Mouse (Mus musculus) megakaryocyte-erythroid progenitor cell, adult 5-6 weeks (primary cell): ENCODE data around the gene Cacna1c. TPM values are rescaled to one million over a fixed set of nuclear protein-coding genes. Genes with fewer than 3 reads are reported as not detected.
A peak's percentile ranks its signal among the peaks of the same experiment; 100 is the strongest.

Source experiments
- ATAC-seq: replicated peaks from 2 replicates; pipeline ENCODE4 v1.8.0; 2016; ENCODE audit warnings: mild to moderate bottlenecking, inconsistent platforms; ENCODE audit not compliant: severe bottlenecking, poor library complexity, low FRiP score, low TSS enrichment
- total RNA-seq, 2 experiments: library from RNA; stranded (forward) in 1 of 2; stranded (reverse) in 1 of 2; fragments of 200-1000, 215-1000 nt in 1 of 2; fragments of >200 nt in 1 of 2; fragmentation: Nextera tagmentation in 1 of 2; gene quantifications; 2 replicates each; pipeline ENCODE4 v1.2.3; 2014 to 2017

Cacna1c gene
- total RNA-seq, 2 experiments from 2014 or later = 0.33 TPM; not detected in 1

DNA sequence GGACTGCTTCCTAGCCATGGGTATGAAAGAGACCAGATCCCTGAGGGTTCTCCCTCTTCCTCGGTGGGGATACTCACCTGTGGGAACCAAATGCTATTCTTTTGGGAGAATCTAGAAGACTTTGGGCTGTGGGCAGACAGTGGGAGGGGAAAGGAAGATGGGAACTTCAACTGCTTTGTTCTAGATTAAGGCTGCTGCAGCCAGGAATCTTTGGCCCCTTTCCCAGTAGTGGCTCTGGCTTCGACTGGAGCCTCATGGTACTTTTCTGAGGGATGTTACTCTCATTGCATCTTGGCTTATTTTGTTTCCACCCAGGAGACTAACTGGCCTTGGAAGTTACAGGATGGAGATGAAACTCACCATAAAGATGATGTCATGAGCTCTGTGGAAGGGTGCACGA is 441.8 kb downstream of the Cacna1c start:
- no peak for ATAC-seq

- ATAC-seq = no peak
Observed at GRCm38 (mm10) chr6:118753787-118754186, 442.4 kb downstream of the Cacna1c start.

DNA sequence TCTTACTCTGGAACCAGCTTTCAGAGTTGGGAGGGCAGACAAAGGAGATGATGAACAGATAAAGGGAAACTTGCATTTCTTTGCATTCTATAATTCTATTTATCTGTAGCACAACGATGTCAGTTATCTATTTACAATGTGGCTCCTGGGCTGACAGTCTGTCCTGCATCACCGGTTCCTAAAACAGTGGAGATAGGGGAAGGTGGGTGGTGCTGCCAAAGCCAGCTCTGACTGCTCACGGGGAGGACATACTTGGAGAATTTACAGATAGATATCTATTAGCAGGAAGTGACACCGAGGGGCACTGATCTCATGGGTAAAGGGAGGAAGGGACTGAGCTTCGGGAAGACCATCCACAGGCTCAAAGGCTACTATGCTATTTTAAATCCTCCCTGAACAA is 443.2 kb downstream of the Cacna1c start:
- peak; percentile 54 for ATAC-seq

GRCm38 (mm10) chr6:118749285-118749684 is 446.9 kb downstream of the Cacna1c start:
- peak; percentile 45 for ATAC-seq

DNA sequence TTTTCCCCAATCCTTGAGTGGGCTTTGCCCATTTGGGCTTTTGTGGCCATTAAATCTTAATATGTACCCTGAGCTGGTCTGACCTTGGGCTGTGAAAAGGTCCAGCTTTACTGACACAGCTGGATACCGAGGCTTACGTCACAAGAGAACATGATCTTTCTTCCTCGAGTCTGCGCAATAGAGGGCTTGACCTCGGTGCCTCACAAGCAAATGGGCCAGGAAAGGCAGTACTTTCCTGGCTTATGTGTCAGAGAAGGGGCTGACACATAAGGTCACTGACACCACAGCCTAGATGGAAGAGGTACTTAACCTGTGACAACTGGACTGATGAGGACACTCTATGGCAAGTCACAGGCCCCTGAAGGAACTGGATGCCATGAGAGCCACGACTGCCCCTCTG is 453.5 kb downstream of the Cacna1c start:
- no peak for ATAC-seq

DNA sequence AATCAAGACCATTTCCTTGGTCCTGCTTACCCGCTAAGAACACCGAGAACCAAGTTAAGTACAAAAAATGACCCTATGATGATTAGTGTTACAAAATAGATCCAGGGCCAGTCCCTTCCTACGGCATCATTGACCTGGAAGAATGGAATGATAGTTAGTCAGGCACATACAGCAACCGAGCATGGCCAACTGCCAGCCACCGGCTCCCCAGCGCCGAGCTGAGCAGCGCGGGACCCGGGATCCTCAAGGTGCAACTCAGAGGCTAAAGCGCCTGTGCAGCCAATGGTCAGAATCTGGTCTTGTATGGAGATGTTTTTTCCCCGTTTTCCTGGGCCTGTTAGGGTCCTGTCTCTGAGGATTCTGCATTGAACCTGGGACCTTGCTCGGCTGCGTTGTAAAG is 454.4 kb downstream of the Cacna1c start:
- no peak for ATAC-seq

DNA sequence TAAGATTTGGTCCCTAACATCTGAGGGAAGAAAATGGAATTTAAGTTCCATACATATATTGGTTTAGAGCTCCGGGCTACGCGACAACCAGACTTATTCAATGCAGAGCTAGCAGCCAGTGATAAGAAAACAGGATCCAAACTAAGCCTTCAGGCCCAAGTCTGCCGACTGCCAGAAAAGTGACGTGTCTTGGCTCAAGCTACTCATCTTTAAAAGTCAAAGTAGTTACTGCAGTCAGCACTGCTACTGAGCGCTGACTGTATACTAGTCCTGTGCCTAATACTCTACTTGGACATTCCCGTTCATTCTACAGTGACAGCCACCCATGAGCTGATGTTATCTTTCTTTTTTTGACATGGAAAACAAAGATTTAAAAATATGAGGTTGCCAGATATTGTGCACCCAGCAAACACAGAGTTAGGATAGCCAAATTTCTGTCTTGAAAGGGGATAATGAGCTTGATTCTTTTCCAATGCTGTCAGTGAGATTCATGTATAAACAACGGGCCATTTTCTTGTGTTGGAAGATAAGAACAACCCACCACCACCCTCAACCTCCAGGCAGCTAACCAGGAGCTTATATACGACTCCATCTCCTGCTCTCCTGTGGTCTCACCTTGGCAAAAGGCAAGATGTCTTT is 456.1 kb downstream of the Cacna1c start:
- ATAC-seq = no peak

DNA sequence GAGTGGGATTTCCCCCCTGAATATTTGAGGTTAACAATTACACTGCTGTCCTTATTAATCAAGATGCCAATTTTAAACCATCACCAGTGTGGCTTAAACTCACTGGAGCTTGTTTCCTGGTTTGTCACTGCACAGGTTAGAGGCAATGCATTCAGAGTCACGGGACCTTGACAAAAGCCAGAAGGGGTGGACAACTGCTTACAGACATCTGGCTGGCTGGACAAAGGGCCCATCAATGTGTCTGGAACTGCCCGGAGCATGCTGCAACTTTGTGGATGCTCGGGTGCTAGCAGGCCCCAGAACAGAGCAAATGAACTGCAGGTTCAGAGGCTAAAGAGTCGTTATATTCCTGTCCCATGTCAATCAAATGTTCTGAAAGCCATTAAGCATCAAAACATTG is 456.9 kb downstream of the Cacna1c start:
- no peak for ATAC-seq

DNA sequence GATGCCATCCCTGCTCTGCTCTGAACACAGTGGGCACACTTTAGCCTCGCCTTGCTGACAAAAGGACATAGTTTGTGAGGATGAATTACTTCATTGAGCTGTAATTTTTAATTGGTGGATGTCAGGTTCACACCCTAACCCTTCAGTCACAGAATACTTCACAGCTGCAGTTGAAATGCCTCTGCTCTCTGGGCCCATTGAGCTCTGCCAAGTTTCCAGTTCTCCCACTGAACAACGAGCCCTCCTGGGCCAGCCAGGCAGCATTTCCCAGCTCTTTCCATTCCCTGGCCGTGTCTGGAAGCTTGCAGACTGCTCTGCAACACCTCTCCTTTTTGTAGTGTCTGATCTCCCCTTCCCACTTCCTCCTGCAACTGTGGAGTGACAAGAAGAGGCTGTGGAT is 457.6 kb downstream of the Cacna1c start:
- no peak for ATAC-seq

DNA sequence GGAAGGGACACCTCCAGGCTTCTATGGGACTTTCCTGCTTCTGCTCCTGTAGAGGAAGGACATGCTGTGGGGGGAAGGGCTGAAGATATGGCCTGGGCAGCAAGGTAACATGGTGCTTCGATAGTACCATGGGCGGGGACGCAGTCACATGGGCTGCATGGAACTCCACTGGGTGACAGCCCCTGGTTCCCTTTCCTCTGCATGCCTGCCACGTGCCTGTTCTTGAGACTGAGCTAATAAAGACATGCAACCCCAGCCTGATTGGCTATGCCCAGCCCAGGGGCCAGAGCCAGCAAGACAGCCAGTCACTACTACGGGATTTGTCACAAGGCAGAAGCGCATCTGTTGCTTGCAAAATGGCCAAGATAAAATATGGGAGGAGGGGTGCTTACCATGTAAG is 459.1 kb downstream of the Cacna1c start:
- peak; percentile 28; the same call in 1 of the 2 replicates for ATAC-seq

GRCm38 (mm10) chr6:118736491-118736890 is 459.7 kb downstream of the Cacna1c start:
- ATAC-seq = no peak

DNA sequence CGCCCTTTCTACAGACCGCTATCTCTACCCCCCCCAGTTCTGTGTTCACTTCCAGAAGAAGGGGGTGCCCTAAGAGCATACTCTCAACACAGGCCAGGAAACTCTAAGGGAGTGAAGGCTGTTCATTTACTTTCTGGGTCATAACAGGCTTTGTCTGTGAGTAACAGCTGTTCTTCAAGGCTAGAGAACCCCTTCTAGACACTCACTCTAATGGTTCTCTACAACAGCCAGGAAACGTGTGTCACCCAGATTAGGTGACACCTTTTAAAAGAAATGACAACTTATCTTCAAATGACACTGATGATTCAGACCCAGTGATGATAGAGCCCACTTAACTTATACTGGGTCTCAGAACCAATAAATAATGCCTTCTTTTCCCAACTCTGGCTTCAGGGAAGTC is 461.1 kb downstream of the Cacna1c start:
- peak; percentile 60 for ATAC-seq

DNA sequence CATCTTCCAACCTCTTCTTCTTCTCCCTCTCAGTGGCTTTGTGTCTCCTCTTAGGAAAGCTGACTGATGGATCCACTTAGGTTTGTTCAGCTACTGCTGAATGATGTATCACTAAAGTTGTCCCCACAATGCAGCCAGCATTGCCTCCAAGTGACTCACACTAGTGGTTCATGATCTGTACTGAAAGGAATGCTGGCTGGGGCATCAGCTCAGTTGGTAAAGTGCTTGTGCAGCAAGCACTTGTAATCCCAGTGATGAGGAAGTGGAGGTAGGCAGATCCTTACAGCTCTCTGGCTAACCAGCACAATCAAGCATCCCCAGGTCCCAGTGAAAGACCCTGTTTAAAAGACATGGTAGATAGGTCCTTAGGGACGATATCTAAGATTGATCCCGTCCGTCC is 464.3 kb downstream of the Cacna1c start:
- no peak for ATAC-seq

GRCm38 (mm10) chr6:118724908-118725307 is 471.3 kb downstream of the Cacna1c start:
- no peak for ATAC-seq

GRCm38 (mm10) chr6:118724388-118724787 is 471.8 kb downstream of the Cacna1c start:
- no peak for ATAC-seq

DNA sequence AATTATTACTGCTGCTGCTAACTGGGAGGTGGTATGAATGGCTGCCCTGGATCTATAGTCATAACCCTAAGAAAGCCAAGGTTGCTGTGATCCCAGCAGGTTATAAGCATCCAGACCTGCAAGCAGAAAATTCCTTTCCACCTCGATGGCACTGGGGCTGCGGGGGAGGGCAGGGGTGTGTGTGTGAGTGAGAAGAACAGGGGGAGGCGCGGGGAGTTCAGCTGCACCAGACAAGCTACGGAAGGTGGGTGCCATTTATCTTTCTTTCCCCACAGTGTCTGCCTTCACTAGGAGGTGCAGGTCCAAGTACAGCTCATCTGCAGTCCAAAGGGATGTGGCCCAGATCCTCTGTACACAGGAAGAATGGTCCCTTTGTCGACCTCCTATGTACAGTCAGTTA is 473.9 kb downstream of the Cacna1c start:
- ATAC-seq = no peak

GRCm38 (mm10) chr6:118719486-118719885 is 476.7 kb downstream of the Cacna1c start:
- no peak for ATAC-seq

DNA sequence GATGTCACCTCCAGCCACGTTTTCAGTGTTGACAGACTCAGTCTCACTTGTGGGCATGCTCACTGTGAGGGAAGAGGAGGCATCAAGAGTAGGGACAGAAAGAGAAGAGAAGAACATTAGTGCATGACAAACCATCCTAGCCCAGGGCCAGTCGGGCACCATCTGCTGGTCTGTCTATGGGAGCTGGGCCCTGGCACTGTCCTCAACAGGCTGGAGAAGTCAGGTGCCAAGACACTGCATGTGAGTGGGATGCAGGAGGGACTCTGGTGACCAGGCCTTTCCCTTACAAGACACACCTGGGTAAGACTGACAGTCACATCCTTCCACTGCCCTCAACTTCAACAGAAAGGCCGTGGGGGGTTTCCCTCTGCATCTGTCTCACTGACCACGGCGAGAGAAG is 482.9 kb downstream of the Cacna1c start:
- no peak for ATAC-seq

DNA sequence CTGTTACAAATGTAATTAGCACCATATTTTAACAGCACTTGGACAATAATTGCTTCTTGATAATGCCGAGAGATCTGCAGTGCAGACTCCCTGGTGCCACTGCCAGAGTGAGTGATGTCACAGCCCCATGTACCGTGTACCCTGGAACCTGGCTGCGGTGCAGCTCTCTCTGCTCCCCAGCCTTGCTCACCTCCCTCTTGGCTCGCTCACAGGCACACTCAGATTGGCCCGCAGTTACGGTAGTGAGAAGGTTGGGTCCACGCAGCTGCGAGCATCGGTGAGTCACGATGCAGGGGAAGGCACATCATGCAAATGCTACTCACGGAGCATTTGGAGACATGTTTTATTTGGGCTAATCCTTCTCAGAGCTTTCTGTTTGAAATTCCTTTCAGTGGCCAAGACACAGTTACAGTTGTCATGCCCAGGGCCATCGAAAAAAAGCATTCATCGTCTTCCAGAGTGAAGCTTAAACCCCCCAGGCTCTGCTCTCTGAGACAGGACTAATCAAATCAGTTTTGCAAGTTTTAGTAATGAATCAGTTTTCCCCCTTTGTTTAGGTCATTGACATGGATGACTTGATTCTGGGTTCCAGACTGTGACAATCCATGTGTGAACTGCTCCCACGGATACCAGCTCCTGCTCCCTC is 484.4 kb downstream of the Cacna1c start:
- no peak for ATAC-seq

DNA sequence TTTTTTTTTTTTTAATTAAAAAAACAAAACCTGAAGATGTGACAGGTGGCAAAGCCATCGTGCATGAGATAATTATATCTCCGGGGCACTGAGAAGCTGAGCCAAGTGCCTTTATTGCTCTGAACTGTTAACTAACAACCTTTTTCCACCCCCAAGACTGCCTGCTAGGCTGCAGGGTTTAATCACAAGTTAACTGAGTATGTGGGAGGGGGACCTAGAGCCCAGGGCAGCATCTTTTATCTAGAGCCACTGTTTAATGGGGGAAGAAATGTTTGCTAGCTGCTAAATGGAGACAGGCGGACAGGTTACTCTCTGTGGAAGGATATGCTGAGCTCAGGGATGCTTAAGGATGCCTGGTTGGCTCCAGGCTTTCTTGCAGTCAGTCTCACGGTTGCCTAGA is 489.2 kb downstream of the Cacna1c start:
- ATAC-seq = no peak

DNA sequence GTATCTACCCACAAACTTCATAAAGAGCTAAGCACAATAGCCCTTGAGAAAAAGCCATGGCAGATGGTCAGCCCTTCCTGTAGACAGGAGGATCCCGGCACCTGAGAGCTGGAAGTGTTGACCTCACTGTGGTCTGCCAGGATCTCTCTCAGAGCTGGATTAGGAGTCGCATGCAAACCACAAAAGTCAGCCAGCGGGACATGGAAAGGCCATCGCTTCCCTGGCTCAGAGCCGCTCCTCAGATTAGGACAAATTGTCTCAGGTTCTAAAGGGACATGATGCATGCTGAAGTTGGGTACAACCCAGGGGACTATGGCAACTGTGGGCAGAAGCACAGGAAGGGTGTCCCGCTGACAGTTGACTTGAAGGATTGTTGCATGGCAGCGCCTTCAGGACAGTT is 490.4 kb downstream of the Cacna1c start:
- ATAC-seq = no peak
